Mouse (Mus musculus) liver, embryonic 11.5 days (tissue): Measurements from ENCODE around the gene Foxa3. TPM values are rescaled to one million over a fixed set of nuclear protein-coding genes. Genes with fewer than 3 reads are reported as not detected.

ENCODE experiments used
- ATAC-seq: fragments of 200-750 bp; cut with Nextera tagmentation; replicated peaks from 2 replicates; pipeline ENCODE4 v1.8.0; 2017; ENCODE audit warnings: moderate number of reproducible peaks, mild to moderate bottlenecking, moderate TSS enrichment, moderate library complexity; ENCODE audit not compliant: low FRiP score
- DNase-seq: peaks from one replicate; pipeline ENCODE4 v3.0.0-alpha.2; 2017; ENCODE audit warnings: low spot score
- H3K27ac ChIP-seq: fragments of 300-500 bp; sonication (generic); 2 replicates; pipeline ENCODE4 v1.5.1; 2014; ENCODE audit warnings: mild to moderate bottlenecking, low read depth, low read length, control low read depth
- H3K27me3 ChIP-seq: fragments of 300-500 bp; sonication (generic); replicated peaks from 2 replicates; pipeline ENCODE4 v1.6.1; 2014; ENCODE audit warnings: low read length, mixed read lengths; ENCODE audit not compliant: control insufficient read depth, insufficient read depth
- H3K36me3 ChIP-seq: fragments of 300-500 bp; sonication (generic); 2 replicates; pipeline ENCODE4 v1.6.1; 2014; ENCODE audit warnings: mild to moderate bottlenecking, low read length, moderate library complexity, mixed read lengths; ENCODE audit not compliant: control insufficient read depth, insufficient read depth
- H3K4me1 ChIP-seq: fragments of 300-500 bp; sonication (generic); replicated peaks from 2 replicates; pipeline ENCODE4 v1.6.1; 2014; ENCODE audit warnings: low read length, mixed read lengths; ENCODE audit not compliant: control insufficient read depth, insufficient read depth
- H3K4me2 ChIP-seq: fragments of 300-500 bp; sonication (generic); 2 replicates; pipeline ENCODE4 v1.6.1; 2014; ENCODE audit warnings: mild to moderate bottlenecking, control low read depth, moderate library complexity
- H3K4me3 ChIP-seq: fragments of 300-500 bp; sonication (generic); 2 replicates; pipeline ENCODE4 v1.5.1; 2014; ENCODE audit warnings: low read depth, low read length, control low read depth
- H3K9ac ChIP-seq: fragments of 300-500 bp; sonication (generic); 2 replicates; pipeline ENCODE4 v1.6.1; 2014; ENCODE audit warnings: low read depth, low read length, control low read depth
- H3K9me3 ChIP-seq: fragments of 300-500 bp; sonication (generic); 2 replicates; pipeline ENCODE4 v1.6.1; 2016; ENCODE audit warnings: low read length, inconsistent platforms, mixed read lengths; ENCODE audit not compliant: control insufficient read depth
- WGBS: fragments of 180-500 bp; shearing (Covaris S2); extraction: QIAGEN DNeasy Blood & Tissue Kit; methylation state at CpG from one replicate; pipeline ENCODE4 v1.1.7; 2014; 5-methylcytosine and 5-hydroxymethylcytosine counted together
- polyA plus RNA-seq: library from polyadenylated mRNA; unstranded; fragments of >200 nt; fragmentation: Nextera tagmentation; extraction: Ambion mirVana; gene quantifications from 2 replicates; pipeline ENCODE4 v1.2.1, GENCODE M21; 2014

Foxa3 gene
- polyA plus RNA-seq, 1 experiment from 2014 or later: 29.7 TPM

DNA sequence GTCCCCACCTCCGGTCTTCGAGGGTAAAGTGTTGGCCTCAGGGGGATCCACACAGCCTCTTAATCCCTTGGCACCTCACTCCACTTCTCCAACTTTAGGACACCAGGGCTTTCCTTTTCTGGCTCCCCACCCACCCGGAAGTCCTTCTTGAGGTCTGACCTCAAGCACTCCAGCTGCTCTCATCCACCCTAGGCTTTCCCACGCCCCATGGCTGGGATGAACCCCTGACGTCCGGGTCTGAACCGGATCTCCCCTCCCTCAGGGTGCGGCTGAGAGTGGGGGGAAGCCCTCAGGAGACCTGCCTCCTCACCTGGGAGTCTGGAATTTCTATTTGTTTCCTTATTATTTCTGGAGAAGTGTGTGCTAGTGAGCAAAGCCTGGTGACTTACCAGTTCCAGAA is 2.3 kb downstream of the Foxa3 start:
- ATAC-seq: no peak
- WGBS: 4% methylated on average over 8 of the region's 8 CpGs
- no peaks in the 10 kb centered on the region for H3K36me3 ChIP-seq
- no peaks in the 10 kb centered on the region for H3K9me3 ChIP-seq
- peak overlapping the region; percentile 55 for H3K4me2 ChIP-seq
- no peak for DNase-seq
- H3K4me3 ChIP-seq: peak overlapping the region; percentile 98
- peaks cover 36% of the 10 kb centered on the region for H3K27me3 ChIP-seq
- peak overlapping the region; percentile 23; the same call in 1 of the 2 replicates for H3K9ac ChIP-seq
- peaks cover 15% of the 10 kb centered on the region for H3K4me1 ChIP-seq
- no peak overlapping the region for H3K27ac ChIP-seq

DNA sequence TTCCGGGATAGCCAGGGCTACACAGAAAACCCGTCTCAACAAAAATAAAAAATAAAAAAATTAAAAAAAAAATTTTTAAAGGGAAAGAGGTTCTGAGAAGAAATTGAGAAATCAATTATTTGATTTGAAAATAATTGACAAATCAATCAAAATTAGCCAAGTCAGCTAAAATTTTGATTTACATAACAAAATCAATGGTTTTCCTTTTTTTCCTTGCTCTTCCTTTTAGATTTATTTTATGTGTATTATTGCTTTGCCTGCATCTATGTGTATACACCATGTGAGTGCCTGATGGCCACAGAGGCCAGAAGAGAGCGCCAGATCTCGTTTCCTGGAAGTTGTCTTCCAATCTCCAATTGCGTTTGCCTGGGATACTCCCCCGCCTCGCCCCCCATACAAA is 5.4 kb downstream of the Foxa3 start:
- Histone ChIP-seq H3K9me3 (no peaks in the 10 kb centered on the region), H3K36me3 (no peaks in the 10 kb centered on the region), H3K27ac (no peak overlapping the region), H3K4me2 (no peak overlapping the region), H3K9ac (no peak overlapping the region), H3K4me1 (no peaks in the 10 kb centered on the region), H3K27me3 (peaks cover 27% of the 10 kb centered on the region), H3K4me3 (no peak overlapping the region)
- WGBS: 81% methylated on average over 7 of the region's 7 CpGs
- no peak for DNase-seq
- ATAC-seq: no peak

DNA sequence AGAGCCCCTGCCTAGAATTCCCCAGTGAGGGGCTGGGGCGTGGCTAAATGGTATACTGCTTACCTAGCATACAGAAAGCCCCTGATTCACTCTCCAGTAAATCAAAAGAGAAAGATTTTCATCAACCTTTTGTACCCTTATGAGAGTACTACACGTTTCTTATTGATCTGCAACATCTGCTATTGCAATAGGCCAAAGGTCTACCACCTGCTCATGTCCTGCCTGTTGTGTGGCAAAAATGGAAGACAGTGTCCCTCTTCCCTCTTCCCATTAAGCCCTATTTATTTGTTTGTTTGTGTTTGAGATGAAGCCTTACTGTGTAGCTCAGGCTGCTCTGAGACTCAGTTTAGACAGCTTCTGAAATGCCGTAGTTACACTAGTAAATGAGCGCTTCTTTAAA is 7.3 kb downstream of the Foxa3 start:
- Histone ChIP-seq H3K27ac (no peak overlapping the region), H3K9me3 (no peaks in the 10 kb centered on the region), H3K4me2 (no peak overlapping the region), H3K4me1 (peaks cover 10% of the 10 kb centered on the region), H3K9ac (no peak overlapping the region), H3K4me3 (no peak overlapping the region), H3K36me3 (no peaks in the 10 kb centered on the region), H3K27me3 (peaks cover 9% of the 10 kb centered on the region)
- DNase-seq (no peak), ATAC-seq (no peak)
- 73% methylated on average over 4 of the region's 4 CpGs for WGBS

DNA sequence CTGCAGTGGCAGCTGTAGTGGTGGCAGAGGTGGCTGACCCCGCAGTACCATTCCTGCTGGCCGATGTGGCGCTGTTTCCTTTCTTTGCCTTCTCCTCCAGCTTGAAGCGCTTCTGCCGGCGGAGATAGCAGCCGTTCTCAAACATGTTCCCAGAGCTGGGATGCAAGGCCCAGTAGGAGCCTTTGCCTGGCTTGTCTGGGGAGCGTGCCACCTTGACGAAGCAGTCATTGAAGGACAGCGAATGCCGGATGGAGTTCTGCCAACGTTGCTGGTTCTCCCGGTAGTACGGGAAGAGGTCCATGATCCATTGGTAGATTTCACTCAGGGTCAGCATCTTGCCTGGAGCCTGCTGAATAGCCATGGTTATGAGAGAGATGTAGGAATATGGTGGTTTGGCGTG is 8.9 kb downstream of the Foxa3 start:
- DNase-seq (no peak), ATAC-seq (no peak)
- Histone ChIP-seq H3K4me2 (no peak overlapping the region), H3K4me1 (peaks cover 12% of the 10 kb centered on the region), H3K27me3 (0 out of 2 replicates have a peak, but pooled peaks cover under 1% of the 10 kb centered on the region), H3K4me3 (no peak overlapping the region), H3K27ac (no peak overlapping the region), H3K36me3 (no peaks in the 10 kb centered on the region), H3K9ac (no peak overlapping the region), H3K9me3 (no peaks in the 10 kb centered on the region)
- 60% methylated on average over 15 of the region's 15 CpGs for WGBS

DNA sequence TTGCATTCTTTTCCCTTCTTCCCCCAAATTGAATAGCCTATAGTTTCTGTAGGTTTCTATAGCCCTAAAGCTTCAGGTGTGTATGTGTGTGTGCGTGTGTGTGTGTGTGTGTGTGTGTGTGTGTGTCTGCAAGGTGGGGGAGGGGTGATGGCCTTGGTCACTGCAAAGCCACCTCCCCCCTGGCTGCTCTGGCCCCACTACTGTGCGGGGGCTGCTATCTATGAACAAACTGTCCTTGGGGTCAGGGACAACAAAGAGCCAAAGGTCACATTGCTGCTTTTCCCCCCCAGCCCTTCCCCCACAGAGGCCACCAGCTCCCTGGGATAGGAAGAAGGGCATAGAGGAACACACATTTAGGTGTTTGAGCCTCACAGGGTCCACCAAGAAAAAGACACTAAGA is 10.5 kb downstream of the Foxa3 start:
- H3K36me3 ChIP-seq: no peaks in the 10 kb centered on the region
- WGBS: 33% methylated on average over 2 of the region's 2 CpGs
- H3K27me3 ChIP-seq: no peaks in the 10 kb centered on the region
- H3K9ac ChIP-seq: no peak overlapping the region
- peak overlapping the region; percentile 75 for H3K4me2 ChIP-seq
- DNase-seq (no peak), ATAC-seq (peak; percentile 55)
- H3K4me3 ChIP-seq: no peak overlapping the region
- no peaks in the 10 kb centered on the region for H3K9me3 ChIP-seq
- H3K4me1 ChIP-seq: peaks cover 12% of the 10 kb centered on the region
- no peak overlapping the region for H3K27ac ChIP-seq

DNA sequence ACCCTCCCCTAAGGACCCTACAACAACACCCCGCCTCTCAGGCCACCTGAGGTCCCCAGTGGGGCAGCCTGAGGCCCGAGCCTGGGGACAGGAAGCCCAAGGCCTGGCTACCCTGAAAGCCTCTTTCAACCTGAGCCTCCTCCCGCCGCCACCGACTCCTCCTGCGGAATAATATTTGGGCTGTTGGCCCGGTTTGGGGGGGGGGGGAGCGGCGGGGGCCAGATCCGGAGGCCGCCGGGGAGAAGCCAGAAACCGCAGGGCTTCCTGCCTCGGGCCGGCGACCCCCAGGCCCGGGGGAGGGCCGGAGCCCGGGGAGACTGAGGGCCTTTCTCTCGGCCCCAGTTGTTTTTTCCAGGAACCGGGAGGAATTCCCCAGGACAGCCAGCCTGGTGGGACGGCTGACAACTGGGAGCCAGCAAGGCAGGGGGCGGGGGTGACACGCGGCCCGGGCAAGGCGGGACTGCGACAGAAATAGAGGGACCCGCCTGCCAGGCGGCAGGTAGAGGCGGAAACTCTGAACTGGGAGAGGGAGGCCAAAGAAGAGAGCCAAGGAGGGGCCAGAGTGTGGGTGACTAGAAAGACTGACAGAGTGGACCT is 11.2 kb downstream of the Foxa3 start:
- peak overlapping the region; percentile 74 for H3K27ac ChIP-seq
- H3K36me3 ChIP-seq: peaks cover under 1% of the 10 kb centered on the region; the same call in 1 of the 2 replicates
- peak overlapping the region; percentile 75 for H3K4me2 ChIP-seq
- peak overlapping the region; percentile 69 for H3K9ac ChIP-seq
- peaks cover 14% of the 10 kb centered on the region for H3K4me1 ChIP-seq
- peak overlapping the region; percentile 39 for H3K4me3 ChIP-seq
- 0 out of 2 replicates have a peak, but pooled peaks have one; percentile 13 for ATAC-seq
- H3K9me3 ChIP-seq: no peaks in the 10 kb centered on the region
- WGBS: 2% methylated on average over 28 of the region's 31 CpGs
- DNase-seq: no peak
- H3K27me3 ChIP-seq: no peaks in the 10 kb centered on the region

DNA sequence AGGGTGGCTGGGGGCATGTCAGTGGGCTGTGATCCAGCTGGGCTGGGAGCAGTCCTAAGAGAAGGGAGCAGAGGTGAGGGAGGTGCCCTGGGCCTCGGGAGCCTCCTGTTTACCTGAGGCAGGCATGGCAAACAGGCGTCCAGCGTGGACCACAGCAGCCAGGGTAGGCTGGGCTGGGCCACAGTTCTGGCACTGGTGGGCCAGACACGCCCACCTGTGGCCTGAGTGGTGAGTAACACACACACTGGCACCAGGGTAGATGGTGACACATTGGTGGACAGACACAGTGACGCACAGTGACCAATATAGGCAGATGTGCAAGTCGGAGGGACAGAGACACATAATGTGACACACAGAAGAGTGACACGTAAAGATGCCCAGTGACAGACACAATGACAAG is 12.8 kb downstream of the Foxa3 start:
- H3K4me3 ChIP-seq: no peak overlapping the region
- H3K9ac ChIP-seq: no peak overlapping the region
- no peaks in the 10 kb centered on the region for H3K27me3 ChIP-seq
- DNase-seq: no peak
- no peak overlapping the region for H3K4me2 ChIP-seq
- H3K36me3 ChIP-seq: peaks cover 11% of the 10 kb centered on the region
- no peaks in the 10 kb centered on the region for H3K9me3 ChIP-seq
- WGBS: 72% methylated on average over 7 of the region's 7 CpGs
- peaks cover 27% of the 10 kb centered on the region for H3K4me1 ChIP-seq
- no peak overlapping the region for H3K27ac ChIP-seq
- no peak for ATAC-seq

DNA sequence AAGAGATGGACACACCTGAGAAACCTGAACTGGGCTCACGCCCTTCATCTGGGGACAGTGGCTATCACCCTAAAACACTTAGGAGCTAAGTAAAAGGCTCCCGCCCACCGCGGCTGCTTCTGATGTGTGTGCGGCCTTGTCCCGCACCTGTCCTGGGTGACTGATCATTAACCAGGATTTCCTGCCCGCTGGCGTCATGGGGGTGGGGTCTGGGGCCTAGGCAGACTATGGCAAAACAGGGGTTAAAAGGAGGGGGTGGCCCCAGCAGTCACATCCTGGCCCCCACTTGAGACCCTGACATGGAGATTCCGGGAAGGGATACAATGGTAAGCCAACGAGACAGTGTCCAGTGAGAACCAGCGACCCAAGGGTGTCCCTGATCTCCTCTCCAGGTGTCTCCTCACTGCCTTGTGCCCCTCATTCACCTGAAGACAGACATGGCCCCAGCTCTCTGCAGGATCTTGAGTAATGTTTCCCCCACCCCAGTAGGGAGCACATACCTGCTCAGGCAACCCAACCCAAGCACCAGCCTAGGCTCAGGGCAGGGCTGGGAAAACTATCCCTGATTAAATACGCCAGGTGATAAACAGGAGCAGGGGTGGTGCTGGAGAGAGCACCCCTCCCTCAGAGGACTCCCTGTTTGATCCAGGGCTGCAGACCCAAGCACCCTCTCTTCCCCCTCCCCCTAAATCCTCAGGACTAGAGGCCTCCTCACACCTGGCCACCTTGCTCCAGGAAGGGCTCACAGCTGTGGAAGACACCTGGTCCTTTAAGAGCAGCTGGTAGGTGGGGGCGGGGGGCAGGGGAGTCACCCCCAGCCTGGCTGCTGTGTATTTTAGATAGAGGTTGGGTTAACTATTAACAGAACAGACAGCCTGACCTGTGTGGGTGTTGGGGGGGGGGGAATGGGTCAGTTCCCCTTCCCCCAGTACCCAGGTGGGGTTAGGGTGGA is 16.0 kb downstream of the Foxa3 start:
- no peak for DNase-seq
- 68% methylated on average over 13 of the region's 13 CpGs for WGBS
- Histone ChIP-seq H3K4me3 (no peak overlapping the region), H3K4me2 (peak overlapping the region; percentile 99), H3K9me3 (no peaks in the 10 kb centered on the region), H3K4me1 (peaks cover 37% of the 10 kb centered on the region), H3K9ac (peak overlapping the region; percentile 30; the same call in 1 of the 2 replicates), H3K27me3 (no peaks in the 10 kb centered on the region), H3K36me3 (peaks cover 11% of the 10 kb centered on the region), H3K27ac (peak overlapping the region; percentile 75)
- 0 out of 2 replicates have a peak, but pooled peaks have one; percentile 4 for ATAC-seq
